Mouse (Mus musculus) CH12.LX (cell line): ENCODE measurements around the gene Fam171b. TPM values are rescaled to one million over a fixed set of nuclear protein-coding genes. Genes with fewer than 3 reads are reported as not detected.
A peak's percentile ranks its signal among the peaks of the same experiment; 100 is the strongest.

Source experiments
- DNase-seq: peaks from one replicate; pipeline ENCODE4 v3.0.0-alpha.2; 2013; ENCODE audit errors: extremely low read depth
- H3K27ac ChIP-seq: 2 replicates; pipeline ENCODE4 v1.5.1; 2012; ENCODE audit warnings: low read depth, mild to moderate bottlenecking, control low read depth, moderate library complexity; ENCODE audit not compliant: insufficient read depth
- H3K27me3 ChIP-seq: replicated peaks from 2 replicates; pipeline ENCODE3; 2012; ENCODE audit warnings: inconsistent platforms
- H3K36me3 ChIP-seq, 2 experiments: replicated peaks in 1 of 2; 2 replicates each; pipeline versions ENCODE3 to v1.6.1; 2012; ENCODE audit warnings: inconsistent platforms in 1 of 2, low read length in 1 of 2, mild to moderate bottlenecking in 1 of 2, mixed read lengths in 1 of 2, moderate library complexity in 1 of 2; ENCODE audit not compliant: control insufficient read depth in 1 of 2, insufficient read depth in 1 of 2
- H3K4me1 ChIP-seq, 2 experiments: 2 replicates each; pipeline ENCODE4 v1.6.1; 2012; ENCODE audit warnings: inconsistent platforms in 1 of 2, moderate library complexity in 1 of 2; ENCODE audit not compliant: insufficient read depth in 2 of 2, control insufficient read depth in 1 of 2
- H3K4me2 ChIP-seq: 2 replicates; pipeline ENCODE4 v1.6.1; 2012; ENCODE audit warnings: low read depth, mild to moderate bottlenecking, control low read depth; ENCODE audit not compliant: poor library complexity, insufficient read depth, severe bottlenecking
- H3K4me3 ChIP-seq, 3 experiments: fragments of 150-350 bp in 1 of 3; sonication (generic) in 1 of 3; replicated peaks in 1 of 3; 2 replicates each; pipeline versions ENCODE3 to v1.5.1; 2011 to 2012; ENCODE audit warnings: low read depth in 2 of 3, low read length in 2 of 3, mild to moderate bottlenecking in 2 of 3, moderate library complexity in 2 of 3, control low read depth in 1 of 3, improper control_type of control experiment in 1 of 3, inconsistent platforms in 1 of 3, mixed read lengths in 1 of 3; ENCODE audit not compliant: poor library complexity in 1 of 3
- H3K79me2 ChIP-seq: replicated peaks from 2 replicates; pipeline ENCODE4 v1.6.1; 2012; ENCODE audit warnings: mild to moderate bottlenecking, moderate library complexity; ENCODE audit not compliant: control insufficient read depth, poor library complexity, insufficient read depth, severe bottlenecking; ENCODE audit errors: extremely low read depth
- H3K9ac ChIP-seq: 2 replicates; pipeline ENCODE4 v1.6.1; 2012; ENCODE audit warnings: low read depth, mild to moderate bottlenecking, control low read depth, moderate library complexity; ENCODE audit not compliant: insufficient read depth
- H3K9me3 ChIP-seq: replicated peaks from 2 replicates; pipeline ENCODE3; 2012; ENCODE audit warnings: low read length, inconsistent platforms, mixed read lengths
- CHD1 ChIP-seq: IDR thresholded peaks from 2 replicates; pipeline ENCODE4 v1.6.1; 2012; ENCODE audit warnings: low read depth, low read length, improper control_type of control experiment, inconsistent platforms
- CTCF ChIP-seq, 2 experiments: IDR thresholded peaks in 1 of 2; conservative IDR thresholded peaks in 1 of 2; 2 replicates each; pipeline ENCODE4 v1.5.1; 2011 to 2012; ENCODE audit warnings: low read depth in 2 of 2, low read length in 2 of 2, improper control_type of control experiment in 1 of 2, inconsistent platforms in 1 of 2, mild to moderate bottlenecking in 1 of 2, moderate library complexity in 1 of 2
- E2F4 ChIP-seq: IDR thresholded peaks from 2 replicates; pipeline ENCODE4 v1.6.1; 2011; ENCODE audit warnings: low read depth, low read length, improper control_type of control experiment; ENCODE audit not compliant: insufficient replicate concordance
- ELF1 ChIP-seq: IDR thresholded peaks from 2 replicates; pipeline ENCODE4 v1.6.1; 2014; ENCODE audit warnings: low read depth, mild to moderate bottlenecking, inconsistent platforms, low read length, improper control_type of control experiment
- EP300 ChIP-seq: IDR thresholded peaks from 2 replicates; pipeline ENCODE4 v1.6.1; 2011; ENCODE audit warnings: low read length, improper control_type of control experiment
- ETS1 ChIP-seq: conservative IDR thresholded peaks from 2 replicates; pipeline ENCODE4 v1.6.1; 2012; ENCODE audit warnings: low read depth, mild to moderate bottlenecking, inconsistent platforms, low read length, improper control_type of control experiment, moderate library complexity
- HCFC1 ChIP-seq: IDR thresholded peaks from 2 replicates; pipeline ENCODE4 v1.6.1; 2012; ENCODE audit warnings: low read depth, mild to moderate bottlenecking, inconsistent platforms, low read length, improper control_type of control experiment
- IRF4 ChIP-seq: IDR thresholded peaks from 2 replicates; pipeline ENCODE4 v1.6.1; 2014; ENCODE audit warnings: low read depth, mild to moderate bottlenecking, inconsistent platforms, low read length, improper control_type of control experiment
- MAFK ChIP-seq: IDR thresholded peaks from 2 replicates; pipeline ENCODE4 v1.6.1; 2011; ENCODE audit warnings: low read length, improper control_type of control experiment; ENCODE audit not compliant: insufficient replicate concordance
- MAX ChIP-seq: IDR thresholded peaks from 2 replicates; pipeline ENCODE4 v1.6.1; 2011; ENCODE audit warnings: low read length, improper control_type of control experiment
- MAZ ChIP-seq: IDR thresholded peaks from 2 replicates; pipeline ENCODE4 v1.6.1; 2012; ENCODE audit warnings: low read depth, mild to moderate bottlenecking, inconsistent platforms, low read length, improper control_type of control experiment, moderate library complexity
- MXI1 ChIP-seq: IDR thresholded peaks from 2 replicates; pipeline ENCODE4 v1.6.1; 2011; ENCODE audit warnings: mild to moderate bottlenecking, low read depth, low read length, improper control_type of control experiment
- MYC ChIP-seq: IDR thresholded peaks from 2 replicates; pipeline ENCODE4 v1.6.1; 2011; ENCODE audit warnings: low read depth, mild to moderate bottlenecking, improper control_type of control experiment, low read length
- PAX5 ChIP-seq: IDR thresholded peaks from 2 replicates; pipeline ENCODE4 v1.6.1; 2012; ENCODE audit warnings: low read length, inconsistent platforms, mixed read lengths
- POLR2A ChIP-seq: IDR thresholded peaks from 2 replicates; pipeline ENCODE4 v1.6.1; 2011; ENCODE audit warnings: low read depth, mild to moderate bottlenecking, improper control_type of control experiment, low read length
- RCOR1 ChIP-seq: conservative IDR thresholded peaks from 2 replicates; pipeline ENCODE4 v1.6.1; 2012; ENCODE audit warnings: low read depth, mild to moderate bottlenecking, inconsistent platforms, low read length, improper control_type of control experiment
- SMC3 ChIP-seq: IDR thresholded peaks from 2 replicates; pipeline ENCODE4 v1.6.1; 2011; ENCODE audit warnings: low read depth, low read length, improper control_type of control experiment
- TBP ChIP-seq: conservative IDR thresholded peaks from 2 replicates; pipeline ENCODE4 v1.6.1; 2011; ENCODE audit warnings: low read depth, low read length, improper control_type of control experiment
- TCF12 ChIP-seq: IDR thresholded peaks from 2 replicates; pipeline ENCODE4 v1.6.1; 2014; ENCODE audit warnings: low read depth, mild to moderate bottlenecking, inconsistent platforms, low read length, improper control_type of control experiment
- UBTF ChIP-seq: IDR thresholded peaks from 2 replicates; pipeline ENCODE4 v1.6.1; 2012; ENCODE audit warnings: low read depth, mild to moderate bottlenecking, inconsistent platforms, low read length, improper control_type of control experiment, moderate library complexity
- USF1 ChIP-seq: IDR thresholded peaks from 2 replicates; pipeline ENCODE4 v1.6.1; 2014; ENCODE audit warnings: low read depth, mild to moderate bottlenecking, inconsistent platforms, low read length, improper control_type of control experiment
- USF2 ChIP-seq: conservative IDR thresholded peaks from 2 replicates; pipeline ENCODE4 v1.6.1; 2011; ENCODE audit warnings: low read depth, low read length, improper control_type of control experiment
- ZC3H11A ChIP-seq: IDR thresholded peaks from 2 replicates; pipeline ENCODE4 v1.6.1; 2012; ENCODE audit warnings: low read depth, mild to moderate bottlenecking, inconsistent platforms, low read length, improper control_type of control experiment
- dilution Hi-C: fragments of 300-500 bp; cut with MboI; formaldehyde crosslinking; loops from 2 replicates; pipeline ENCODE4 v1.14.3; 2020; ENCODE audit warnings: low sequenced_read_pairs; ENCODE audit not compliant: extremely low pct_unique_long_range_greater_than_20kb, extremely low pct_ligation_motif_present
- in situ Hi-C: fragments of 300-500 bp; cut with MboI; formaldehyde crosslinking; loops from 3 replicates; pipeline ENCODE4 v1.14.3; 2019; ENCODE audit warnings: low sequenced_read_pairs, low pct_ligation_motif_present, low pct_unique_long_range_greater_than_20kb, mixed read lengths
- polyA plus RNA-seq: library from polyadenylated mRNA; unstranded; fragments of >175 nt; gene quantifications from 2 replicates; pipeline ENCODE4 v1.2.1, GENCODE M21; 2012; ENCODE audit warnings: low read depth; ENCODE audit not compliant: insufficient read length
- total RNA-seq, 2 experiments: library from RNA; depleted of rRNA; stranded (reverse); fragments of 300-350 nt in 1 of 2; fragments of >200 nt in 1 of 2; gene quantifications; 2 replicates each; pipeline ENCODE4 v1.2.3; 2012 to 2014

The Fam171b gene
- total and polyA plus RNA-seq, 3 experiments: 0.72 to 2.1 (median 0.77) TPM

DNA sequence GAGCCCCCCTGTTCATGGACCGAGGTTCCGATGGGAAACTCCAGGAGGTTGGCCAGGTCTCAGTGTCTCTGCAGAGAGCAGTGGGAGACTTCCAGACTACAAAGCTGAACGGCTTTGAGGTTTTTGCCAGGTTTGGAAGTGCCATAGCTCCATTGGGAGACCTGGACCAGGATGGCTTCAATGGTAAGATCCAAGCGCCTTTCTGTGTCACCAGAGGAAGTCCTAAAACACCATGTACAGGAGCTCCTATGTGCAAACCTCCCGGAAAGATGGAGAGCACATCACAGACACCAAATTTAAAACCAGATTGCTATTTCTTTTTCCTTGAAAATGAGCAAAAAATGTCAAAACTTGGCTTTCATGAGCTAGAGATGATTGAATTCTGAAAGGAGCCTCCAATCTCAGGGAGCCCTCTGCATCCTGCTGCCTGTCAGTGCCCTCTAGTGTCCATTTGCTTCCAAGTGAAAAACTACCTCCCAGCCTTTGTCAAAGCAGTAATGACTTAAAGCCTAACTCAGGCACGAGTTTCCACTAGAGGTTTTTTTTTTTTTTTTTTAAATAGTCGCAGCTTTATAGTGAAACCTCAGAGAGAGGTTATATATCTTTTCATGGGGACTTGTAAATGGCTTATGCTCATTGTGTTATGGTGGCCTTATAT lies 41.2 kb upstream of the Fam171b start (continued):
- TF ChIP-seq ZC3H11A (peak; percentile 84), SMC3 (peak; percentile 95), MXI1 (no peak), USF2 (no peak), MYC (no peak), ELF1 (no peak), E2F4 (no peak), MAZ (no peak), CHD1 (no peak), EP300 (no peak)
- TF ChIP-seq, all 38 proteins: peak for 8

DNA sequence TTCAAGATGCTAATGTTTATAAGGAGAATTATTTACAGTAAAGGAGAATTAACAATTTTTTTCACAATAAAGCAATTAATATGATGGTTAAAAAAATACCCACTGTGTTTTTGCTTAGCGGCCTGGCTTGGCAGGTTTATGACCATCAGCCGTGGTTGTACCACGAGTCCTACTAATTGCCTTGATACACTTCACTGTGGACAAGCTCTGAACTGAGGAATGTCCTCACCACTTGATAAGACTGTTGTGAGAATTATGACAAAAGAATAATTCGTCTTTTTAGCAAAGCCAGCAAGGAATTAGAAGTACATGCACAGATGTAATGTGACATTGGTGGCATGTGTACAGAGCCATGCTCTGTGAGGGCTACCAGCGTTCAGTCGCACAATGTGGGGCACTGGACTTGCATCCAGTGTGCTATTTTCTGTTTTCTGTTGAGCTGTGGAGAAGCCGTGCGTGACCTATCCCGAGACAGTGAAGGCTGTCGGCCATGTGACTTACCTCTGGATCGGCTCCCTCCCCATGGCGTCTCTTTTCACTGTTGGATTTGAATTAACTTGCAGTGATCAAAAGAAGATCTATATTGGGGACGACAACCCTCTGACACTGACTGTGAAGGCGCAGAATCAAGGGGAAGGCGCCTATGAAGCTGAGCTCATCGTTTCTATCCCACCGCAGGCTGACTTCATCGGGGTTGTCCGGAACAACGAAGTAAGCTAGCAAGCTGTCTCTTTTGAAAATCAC lies 20.9 kb upstream of the Fam171b start:
- Histone ChIP-seq H3K4me1 (no peaks in the 10 kb centered on the region), H3K27ac (no peak overlapping the region), H3K4me3 (no peak overlapping the region), H3K27me3 (no peaks in the 10 kb centered on the region)
- in situ Hi-C loops: no loop called here
- dilution Hi-C loops: no loop called here
- TF ChIP-seq MYC (no peak), USF1 (no peak), TBP (no peak), HCFC1 (no peak), ZC3H11A (no peak), TCF12 (no peak), MAX (no peak), CHD1 (no peak), CTCF (conservative IDR thresholded peaks at IDR 0.05 in 1 of 2, IDR thresholded peaks at IDR 0.05 in 1 of 2; ENCODE audit: low read depth in 2 of 2, low read length in 2 of 2) (no peak), RCOR1 (no peak), MAFK (no peak), PAX5 (no peak), UBTF (no peak), POLR2A (no peak), ELF1 (no peak), IRF4 (no peak), ETS1 (no peak)
- TF ChIP-seq, all 38 proteins: peak for 0
- Histone ChIP-seq H3K36me3 (peaks cover 40 to 82% of the 10 kb centered on the region in 2 experiments), H3K79me2 (no peaks in the 10 kb centered on the region), H3K9ac (no peak overlapping the region), H3K4me2 (no peak overlapping the region), H3K9me3 (no peaks in the 10 kb centered on the region)
- DNase-seq: no peak
